In genomic region chr7:133185931-133186601, GRCm38 (mm10) we compare ENCODE assay signal across 8 mouse cellular contexts.
DNase-seq lines count a peak whose midpoint lies in the region; ATAC-seq and TF ChIP-seq lines count a peak whose summit lies in the region.

No protein-coding gene starts in this region.

- H3K27ac ChIP-seq in cerebellum, adult 2 months (ENCODE audit: insufficient read depth, low read length) = peak overlapping the region; percentile 41; the same call in 1 of the 2 replicates
- no peak overlapping the region for H3K27ac ChIP-seq in forebrain, postnatal 0 days (ENCODE audit: low read depth, low read length)
- peak overlapping the region; percentile 73 for H3K27ac ChIP-seq in small intestine, adult 2 months (ENCODE audit: insufficient read depth, low read depth, low read length)

- no peaks in the 10 kb centered on the region for H3K9me3 ChIP-seq in forebrain, postnatal 0 days (ENCODE audit: low read length)

- WGBS in cerebellum, adult 2 months = 26% methylated on average over 12 of the region's 12 CpGs
- WGBS in forebrain, postnatal 0 days = 21% methylated on average over 12 of the region's 12 CpGs
- 10% methylated on average over 12 of the region's 12 CpGs for WGBS in small intestine, adult 2 months

- no peak overlapping the region for H3K9ac ChIP-seq in forebrain, postnatal 0 days

- peak; percentile 58; the same call in 1 of the 2 replicates for TF ChIP-seq CTCF in cerebellum, adult 2 months (IDR thresholded peaks at IDR 0.05; ENCODE audit: borderline replicate concordance, insufficient read depth, low read depth, low read length)
- peak; percentile 59 for TF ChIP-seq CTCF in forebrain, postnatal 0 days (IDR thresholded peaks at IDR 0.05; ENCODE audit: low read depth)
- peak; percentile 60; the same call in 1 of the 2 replicates for TF ChIP-seq CTCF in small intestine, adult 2 months (IDR thresholded peaks at IDR 0.05; ENCODE audit: extremely low read depth, insufficient read length, insufficient replicate concordance, low read depth, low read length)

- no peak for TF ChIP-seq POLR2A in cerebellum, adult 2 months (IDR thresholded peaks at IDR 0.05; ENCODE audit: borderline replicate concordance, insufficient read depth, low read length)
- no peak for TF ChIP-seq POLR2A in small intestine, adult 2 months (IDR thresholded peaks at IDR 0.05; ENCODE audit: low read depth, low read length)

- ATAC-seq in frontal cortex, adult (ENCODE audit: low TSS enrichment) = peak; percentile 57
- ATAC-seq in forebrain, postnatal 0 days = peak; percentile 55

- H3K4me3 ChIP-seq in cerebellum, adult 2 months (replicated peaks; ENCODE audit: insufficient read depth, low read depth, low read length) = no peak overlapping the region
- H3K4me3 ChIP-seq in forebrain, postnatal 0 days (ENCODE audit: low read depth, low read length) = no peak overlapping the region
- H3K4me3 ChIP-seq in small intestine, adult 2 months (ENCODE audit: low read depth, low read length) = peak overlapping the region; percentile 46

- no peak for DNase-seq in frontal cortex, postnatal 25 days (ENCODE audit: low spot score in 2 of 2)
- DNase-seq in cerebellum, adult 2 months = peak; percentile 65 to 66
- peak; percentile 31 for DNase-seq in forebrain, postnatal 0 days
- peak; percentile 79 for DNase-seq in heart, postnatal 4 days
- DNase-seq in layer of hippocampus, adult 18-20 months (ENCODE audit: low spot score in 2 of 2) = peak; percentile 9 to 51
- DNase-seq in lung, postnatal 14 days = peak; percentile 78

- no peaks in the 10 kb centered on the region for H3K36me3 ChIP-seq in forebrain, postnatal 0 days (ENCODE audit: insufficient read depth)
- no peaks in the 10 kb centered on the region for H3K36me3 ChIP-seq in small intestine, adult 2 months (ENCODE audit: control insufficient read depth, insufficient read depth, low read length)

- H3K4me2 ChIP-seq in forebrain, postnatal 0 days (ENCODE audit: low read depth) = peak overlapping the region; percentile 19; the same call in 1 of the 2 replicates

- peaks cover 4% of the 10 kb centered on the region for H3K4me1 ChIP-seq in cerebellum, adult 2 months (ENCODE audit: control insufficient read depth, insufficient read depth, low read length)
- no peaks in the 10 kb centered on the region for H3K4me1 ChIP-seq in forebrain, postnatal 0 days (ENCODE audit: insufficient read depth)
- no peaks in the 10 kb centered on the region for H3K4me1 ChIP-seq in small intestine, adult 2 months (ENCODE audit: control insufficient read depth, insufficient read depth, insufficient read length, low read length)

- H3K27me3 ChIP-seq in cerebellum, adult 2 months (ENCODE audit: control insufficient read depth, insufficient read depth, low read length) = no peaks in the 10 kb centered on the region
- H3K27me3 ChIP-seq in forebrain, postnatal 0 days (ENCODE audit: insufficient read depth, low read length) = no peaks in the 10 kb centered on the region
- H3K27me3 ChIP-seq in small intestine, adult 2 months (ENCODE audit: control insufficient read depth, insufficient read depth, low read length) = no peaks in the 10 kb centered on the region

Comparison
In these comparisons a context has a peak if more than half of its experiments do, and no peak if none do; other contexts are left out.
1. DNase-seq: peak in cerebellum, adult 2 months (2 of 2), forebrain, postnatal 0 days (single experiment), heart, postnatal 4 days (single experiment), layer of hippocampus, adult 18-20 months (2 of 2) and lung, postnatal 14 days (single experiment); none in frontal cortex, postnatal 25 days (0 of 2).
2. Peak in every context shown above with its lines, with median percentiles within 50 percentile points of each other: CTCF ChIP-seq.